Mouse (Mus musculus): ENCODE data around the gene Gab1.
A peak's percentile ranks its signal among the peaks of the same experiment; 100 is the strongest.

Gab1 gene

DNA sequence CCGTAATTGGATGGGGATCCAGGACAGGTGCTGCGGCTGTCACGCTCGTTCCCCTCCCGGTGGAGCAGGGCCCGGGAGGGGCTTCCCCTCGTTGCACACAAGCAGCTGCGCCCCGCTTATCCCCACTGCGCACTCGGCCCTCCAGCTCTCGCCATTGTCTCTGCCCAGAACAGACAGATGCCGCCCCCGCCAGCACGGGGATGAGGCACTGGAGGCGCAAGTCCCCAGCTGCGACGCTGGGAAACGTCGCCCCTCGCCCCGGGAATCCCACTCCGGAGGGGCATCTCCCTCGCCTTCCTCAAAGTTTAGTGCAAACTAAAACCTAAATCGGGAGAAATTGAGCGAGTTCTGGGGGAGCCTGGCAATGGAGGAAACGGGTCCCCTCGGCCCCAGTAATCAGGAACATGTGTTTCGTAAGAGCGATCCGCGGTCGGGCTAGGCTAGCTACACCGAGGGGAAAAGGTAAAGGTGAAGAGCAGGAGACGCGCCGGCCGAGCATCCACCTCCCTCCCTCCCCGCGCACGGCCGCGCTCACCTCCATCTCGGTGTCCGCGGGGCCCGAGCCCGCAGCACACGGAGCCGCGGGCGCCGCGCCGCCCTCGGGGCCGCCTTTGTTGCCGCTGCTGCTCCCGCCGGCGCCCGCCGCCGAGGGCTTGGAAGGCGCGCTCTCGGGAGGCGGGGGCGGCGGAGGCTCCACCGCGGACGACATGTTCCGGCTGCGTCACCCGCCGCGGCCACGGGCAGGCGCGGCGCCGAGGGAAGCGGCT lies 141.7 kb downstream of the Gab1 start:
- DNase-seq, result peak; percentile 66

DNA sequence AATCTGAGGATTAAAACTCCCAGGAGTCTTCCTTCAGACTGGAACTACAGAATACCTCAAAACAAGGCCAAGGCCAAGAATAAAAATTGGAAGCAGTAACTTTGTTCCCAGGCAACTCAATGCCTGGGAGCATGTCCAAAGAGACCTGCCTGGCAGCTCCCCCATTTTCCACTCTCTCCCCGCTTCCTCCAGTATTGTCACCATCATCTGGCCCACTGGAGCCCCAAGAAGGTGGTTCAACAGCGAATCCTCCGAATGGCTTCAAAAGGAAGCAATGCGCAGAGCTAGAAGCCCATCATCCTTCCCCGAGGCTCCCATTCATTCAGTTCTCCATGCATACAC lies 142.3 kb downstream of the Gab1 start:
- no peak for DNase-seq

DNA sequence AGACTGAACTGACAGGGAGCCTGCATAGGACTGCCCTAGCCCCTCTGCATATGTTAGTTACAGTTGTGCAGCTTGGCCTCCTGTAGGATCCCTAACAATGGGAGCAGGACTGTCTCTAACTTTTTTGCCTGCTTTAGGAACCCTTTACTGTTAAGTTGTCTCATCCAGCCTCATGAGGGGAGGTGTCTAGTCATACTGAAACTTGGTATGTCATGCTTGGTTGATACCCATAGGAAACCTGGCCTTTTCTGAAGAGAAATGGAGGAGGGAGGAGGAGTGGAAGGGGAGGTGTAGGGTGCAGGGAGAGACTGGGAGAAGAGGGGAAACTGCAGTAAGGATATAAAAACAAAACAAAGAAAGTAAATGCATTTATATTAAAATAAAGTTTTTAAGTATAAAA lies 148.0 kb downstream of the Gab1 start:
- DNase-seq, result no peak

DNA sequence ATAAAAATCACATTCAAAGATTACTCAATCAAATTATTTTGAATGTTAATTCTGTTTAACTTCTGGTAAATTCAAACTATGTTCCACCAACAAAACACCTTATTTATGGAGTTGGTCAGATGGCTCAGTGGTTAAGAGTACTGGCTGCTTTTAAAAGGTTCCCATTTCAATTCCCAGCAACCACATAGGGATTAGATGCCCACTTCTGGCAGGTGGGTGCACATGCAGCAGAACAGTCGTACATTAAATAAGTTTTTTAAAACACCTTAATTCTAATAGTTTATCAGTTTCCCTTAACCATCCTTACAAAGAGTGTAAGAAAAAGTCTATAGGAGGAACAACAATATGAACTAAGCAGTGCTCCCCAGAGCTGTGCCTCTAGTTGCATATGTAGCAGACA lies 165.9 kb downstream of the Gab1 start:
- DNase-seq, result no peak
